Mouse (Mus musculus): Measurements from ENCODE around the gene Bmyc. TPM values are rescaled to one million over a fixed set of nuclear protein-coding genes. Genes with fewer than 3 reads are reported as not detected.
"Not testable (repeated sequence)": the region's sequence is repeated elsewhere in the genome, so short reads cannot be mapped to it uniquely, and the experiment has no call there.

The Bmyc gene
- polyA plus RNA-seq, 1 experiment from 2014 or later, result 127 TPM

DNA sequence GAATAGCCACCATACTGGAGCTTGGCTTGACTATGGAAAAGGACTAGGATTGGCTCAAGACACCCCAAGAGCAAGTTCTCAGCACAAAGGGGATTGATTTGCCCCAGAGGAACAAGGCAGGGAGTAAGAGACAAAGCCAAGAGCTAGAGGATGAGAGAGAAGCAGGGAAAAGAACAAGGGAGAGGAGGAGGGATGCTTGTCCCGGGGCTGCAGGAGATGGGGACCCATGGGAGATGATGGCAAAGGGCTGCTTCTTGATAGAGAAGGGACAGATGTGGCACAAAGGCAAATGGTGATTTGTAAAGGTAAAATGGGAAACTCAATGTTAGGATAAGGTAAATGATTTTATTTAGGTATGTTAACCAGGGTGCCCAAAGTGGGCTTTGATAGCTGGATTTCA, 2.5 kb downstream of the Bmyc start:
- 88% methylated on average over 1 of the region's 1 CpGs for WGBS
- not testable (repeated sequence) for H3K4me3 ChIP-seq (replicated peaks; ENCODE audit: low read length); H3K36me3 ChIP-seq (ENCODE audit: control insufficient read depth, insufficient read depth); H3K9ac ChIP-seq (replicated peaks; ENCODE audit: low read depth, low read length); H3K27ac ChIP-seq (ENCODE audit: low read length); ATAC-seq; H3K9me3 ChIP-seq (ENCODE audit: control insufficient read depth, low read length); H3K27me3 ChIP-seq (replicated peaks; ENCODE audit: control insufficient read depth, insufficient read depth, low read length); H3K4me2 ChIP-seq (ENCODE audit: low read length)
- peaks cover 19% of the 10 kb centered on the region for H3K4me1 ChIP-seq (replicated peaks; ENCODE audit: control insufficient read depth, insufficient read depth, low read length)

DNA sequence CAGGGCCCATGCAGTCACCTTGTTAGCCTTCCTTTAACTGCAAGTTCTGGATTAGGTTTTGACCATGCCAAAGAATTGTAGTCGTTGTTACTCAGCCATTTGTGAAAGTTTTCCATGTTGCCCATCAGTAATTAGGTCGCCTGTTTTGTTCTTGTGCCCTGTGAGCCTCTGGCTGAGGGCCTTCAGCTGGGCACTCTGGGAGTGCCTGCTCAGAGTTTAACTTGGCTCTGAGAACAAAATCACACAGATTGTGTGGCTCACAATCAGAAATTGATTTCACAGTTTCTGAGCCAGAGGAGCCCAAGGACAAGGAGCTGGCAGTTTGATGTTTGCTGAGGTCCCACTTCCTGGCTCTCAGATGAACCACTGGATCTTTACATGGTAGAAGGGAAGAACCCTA, 3.3 kb downstream of the Bmyc start:
- not testable (repeated sequence) for H3K9ac ChIP-seq (replicated peaks; ENCODE audit: low read depth, low read length); H3K36me3 ChIP-seq (ENCODE audit: control insufficient read depth, insufficient read depth); H3K4me2 ChIP-seq (ENCODE audit: low read length); H3K27me3 ChIP-seq (replicated peaks; ENCODE audit: control insufficient read depth, insufficient read depth, low read length); H3K9me3 ChIP-seq (ENCODE audit: control insufficient read depth, low read length); H3K27ac ChIP-seq (ENCODE audit: low read length); H3K4me3 ChIP-seq (replicated peaks; ENCODE audit: low read length); ATAC-seq
- WGBS, result 56% methylated on average over 2 of the region's 2 CpGs
- H3K4me1 ChIP-seq (replicated peaks; ENCODE audit: control insufficient read depth, insufficient read depth, low read length), result peaks cover 19% of the 10 kb centered on the region

DNA sequence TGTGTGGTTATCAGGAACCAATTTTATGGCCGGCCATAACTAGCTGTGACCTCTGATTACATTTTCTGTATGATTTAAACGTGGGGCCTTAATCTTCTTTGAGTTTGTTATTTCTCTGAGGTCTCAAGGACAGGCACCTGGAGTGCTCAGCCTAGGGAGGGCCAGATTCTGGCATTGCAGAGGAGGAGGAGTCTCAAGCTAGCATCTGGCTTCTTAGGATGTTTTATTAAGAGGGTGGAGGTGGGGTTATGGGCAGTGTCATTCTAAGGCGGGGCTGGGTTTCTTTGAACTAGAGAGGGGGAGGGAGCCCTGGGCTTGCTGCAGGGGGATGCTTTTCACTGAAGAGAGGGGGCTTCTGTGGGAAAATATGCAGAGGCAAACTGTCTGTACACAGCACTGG, 5.1 kb downstream of the Bmyc start:
- H3K9me3 ChIP-seq (ENCODE audit: control insufficient read depth, low read length); H3K27ac ChIP-seq (ENCODE audit: low read length); H3K9ac ChIP-seq (replicated peaks; ENCODE audit: low read depth, low read length); ATAC-seq; H3K36me3 ChIP-seq (ENCODE audit: control insufficient read depth, insufficient read depth); H3K27me3 ChIP-seq (replicated peaks; ENCODE audit: control insufficient read depth, insufficient read depth, low read length); H3K4me2 ChIP-seq (ENCODE audit: low read length); H3K4me3 ChIP-seq (replicated peaks; ENCODE audit: low read length): not testable (repeated sequence)
- 31% methylated on average over 3 of the region's 3 CpGs for WGBS
- peaks cover 19% of the 10 kb centered on the region for H3K4me1 ChIP-seq (replicated peaks; ENCODE audit: control insufficient read depth, insufficient read depth, low read length)

DNA sequence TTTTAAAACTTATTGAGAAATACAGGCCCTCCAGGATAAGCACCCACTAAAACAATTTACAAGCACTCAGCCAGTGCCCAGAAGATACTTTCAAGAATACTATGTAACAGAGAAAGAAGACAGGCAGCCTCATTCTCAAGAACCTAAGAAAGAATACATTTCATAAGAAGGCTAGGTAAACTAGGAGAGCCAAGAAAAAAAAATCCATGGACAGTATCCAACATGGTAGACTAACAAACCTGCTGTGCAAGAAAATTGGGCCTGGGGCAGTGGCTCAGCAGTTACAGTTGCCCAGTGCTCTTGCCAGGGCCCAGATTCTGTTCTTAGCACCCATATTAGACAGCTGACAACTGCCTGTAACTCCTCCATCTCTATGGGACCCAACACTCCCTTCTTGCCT, 10.7 kb downstream of the Bmyc start:
- Histone ChIP-seq H3K4me3 (replicated peaks; ENCODE audit: low read length) (no peak overlapping the region), H3K27me3 (replicated peaks; ENCODE audit: control insufficient read depth, insufficient read depth, low read length) (no peaks in the 10 kb centered on the region), H3K4me1 (replicated peaks; ENCODE audit: control insufficient read depth, insufficient read depth, low read length) (no peaks in the 10 kb centered on the region), H3K4me2 (ENCODE audit: low read length) (no peak overlapping the region), H3K27ac (ENCODE audit: low read length) (no peak overlapping the region), H3K36me3 (ENCODE audit: control insufficient read depth, insufficient read depth) (no peaks in the 10 kb centered on the region), H3K9ac (replicated peaks; ENCODE audit: low read depth, low read length) (no peak overlapping the region), H3K9me3 (ENCODE audit: control insufficient read depth, low read length) (no peaks in the 10 kb centered on the region)
- no peak for ATAC-seq

DNA sequence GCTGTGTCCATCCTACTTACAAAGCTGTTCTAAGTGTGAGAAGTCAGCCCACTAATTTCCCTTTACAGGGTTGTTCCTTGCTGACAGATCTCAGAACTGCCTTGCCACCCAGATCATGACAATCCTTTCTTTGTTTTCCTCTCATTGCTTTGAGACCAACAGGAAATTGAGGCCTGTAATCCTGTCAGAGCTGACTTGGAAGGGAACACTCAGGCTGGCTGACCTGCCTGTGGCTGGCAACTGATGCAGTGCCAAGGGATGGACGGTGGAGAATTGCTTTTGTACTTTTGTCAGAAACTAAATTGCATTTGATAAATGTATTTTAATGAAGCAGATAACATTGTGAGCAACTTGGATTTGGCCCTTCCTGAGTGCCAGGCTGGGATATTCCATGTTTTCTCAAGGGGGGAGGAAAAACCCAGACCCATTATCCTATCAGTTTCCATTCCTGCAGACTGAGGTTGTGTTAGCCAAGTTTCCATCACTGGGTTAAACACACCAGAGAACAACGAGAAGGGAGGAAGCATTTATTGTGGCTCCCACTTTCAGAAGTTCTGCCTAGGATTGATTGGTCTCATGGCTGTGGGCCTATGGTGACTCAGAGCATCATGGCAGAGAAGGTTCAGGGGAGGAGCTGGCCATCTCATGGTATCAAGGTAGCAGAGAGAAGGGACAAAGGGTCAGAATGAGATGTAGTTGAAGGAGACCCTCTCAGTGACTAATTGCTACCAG, 26.8 kb downstream of the Bmyc start:
- Histone ChIP-seq H3K9ac (replicated peaks; ENCODE audit: low read depth, low read length) (no peak overlapping the region), H3K36me3 (ENCODE audit: control insufficient read depth, insufficient read depth) (no peaks in the 10 kb centered on the region), H3K4me1 (replicated peaks; ENCODE audit: control insufficient read depth, insufficient read depth, low read length) (no peaks in the 10 kb centered on the region), H3K27ac (ENCODE audit: low read length) (no peak overlapping the region), H3K4me2 (ENCODE audit: low read length) (no peak overlapping the region), H3K27me3 (replicated peaks; ENCODE audit: control insufficient read depth, insufficient read depth, low read length) (no peaks in the 10 kb centered on the region), H3K4me3 (replicated peaks; ENCODE audit: low read length) (no peak overlapping the region), H3K9me3 (ENCODE audit: control insufficient read depth, low read length) (no peaks in the 10 kb centered on the region)
- ATAC-seq, result no peak
- 60% methylated on average over 2 of the region's 2 CpGs for WGBS

DNA sequence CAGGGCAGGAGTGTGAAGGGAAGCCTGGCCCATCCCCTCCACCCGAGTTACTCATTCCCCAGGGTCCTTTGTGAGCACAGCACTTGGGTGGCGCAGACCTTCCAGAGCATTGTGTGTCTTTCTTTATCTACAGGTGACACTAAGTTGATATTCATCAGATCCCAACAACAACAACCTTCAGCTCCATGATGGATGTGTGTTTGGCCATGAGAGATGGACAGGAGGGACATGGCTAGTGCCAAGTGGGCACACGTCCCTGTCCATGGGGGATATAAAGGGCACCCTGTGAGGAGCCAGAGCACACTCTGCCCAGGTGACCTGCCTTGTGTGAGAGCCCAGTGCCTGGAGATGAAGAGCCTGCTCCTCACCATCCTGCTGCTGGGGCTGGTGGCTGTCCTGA, 30.2 kb downstream of the Bmyc start, which contains the start of gene Obp2b:
Obp2b (plus strand) TSS at position 301 of the 400 bp plus-strand sequence.
- H3K9ac ChIP-seq (replicated peaks; ENCODE audit: low read depth, low read length); H3K36me3 ChIP-seq (ENCODE audit: control insufficient read depth, insufficient read depth); ATAC-seq; H3K27me3 ChIP-seq (replicated peaks; ENCODE audit: control insufficient read depth, insufficient read depth, low read length); H3K4me3 ChIP-seq (replicated peaks; ENCODE audit: low read length); H3K4me2 ChIP-seq (ENCODE audit: low read length); H3K27ac ChIP-seq (ENCODE audit: low read length); H3K4me1 ChIP-seq (replicated peaks; ENCODE audit: control insufficient read depth, insufficient read depth, low read length); H3K9me3 ChIP-seq (ENCODE audit: control insufficient read depth, low read length): not testable (repeated sequence)
- WGBS, result 81% methylated on average over 3 of the region's 3 CpGs

DNA sequence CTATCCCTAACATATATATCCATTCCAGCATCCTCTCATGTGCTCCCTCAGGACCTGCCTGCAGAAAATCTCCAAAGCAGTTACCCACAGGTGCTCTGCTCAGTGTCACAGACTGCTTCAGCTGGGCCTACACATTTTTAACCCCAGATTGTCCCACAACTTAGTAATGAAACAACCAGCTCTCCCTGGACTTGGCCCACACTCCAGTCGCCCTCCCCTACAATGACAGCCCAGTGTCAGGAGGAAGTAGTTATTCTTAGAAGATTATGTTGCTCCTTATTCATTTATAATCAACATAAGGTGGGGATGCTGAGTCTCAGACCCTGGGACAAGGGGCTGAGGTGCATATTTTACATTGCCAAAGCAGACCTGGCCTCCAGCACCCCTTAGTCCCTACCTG, 35.1 kb downstream of the Bmyc start:
- Histone ChIP-seq H3K4me3 (replicated peaks; ENCODE audit: low read length) (no peak overlapping the region), H3K27me3 (replicated peaks; ENCODE audit: control insufficient read depth, insufficient read depth, low read length) (no peaks in the 10 kb centered on the region), H3K9me3 (ENCODE audit: control insufficient read depth, low read length) (no peaks in the 10 kb centered on the region), H3K27ac (ENCODE audit: low read length) (no peak overlapping the region), H3K4me1 (replicated peaks; ENCODE audit: control insufficient read depth, insufficient read depth, low read length) (no peaks in the 10 kb centered on the region), H3K9ac (replicated peaks; ENCODE audit: low read depth, low read length) (no peak overlapping the region), H3K36me3 (ENCODE audit: control insufficient read depth, insufficient read depth) (no peaks in the 10 kb centered on the region), H3K4me2 (ENCODE audit: low read length) (no peak overlapping the region)
- ATAC-seq, result no peak
- WGBS, result 74% methylated on average over 1 of the region's 1 CpGs

DNA sequence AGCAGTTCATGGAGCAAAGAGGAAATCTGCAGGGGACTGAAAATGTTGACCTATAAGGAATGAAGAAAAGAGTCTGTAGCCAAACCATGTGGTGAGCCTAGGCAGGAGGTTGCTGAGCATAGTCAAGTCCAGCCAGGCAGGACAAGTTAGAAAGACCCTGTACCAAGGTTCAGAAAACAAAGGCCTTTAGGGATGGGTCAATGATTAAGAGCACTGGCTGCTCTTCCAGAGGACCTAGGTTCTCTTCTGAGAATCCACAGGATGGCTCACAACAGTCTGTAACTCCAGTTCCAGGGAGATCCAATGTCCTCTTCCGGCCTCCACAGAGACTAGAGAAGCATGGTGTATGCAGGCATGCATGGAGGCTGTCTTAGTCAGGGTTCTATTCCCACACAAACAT, 47.7 kb downstream of the Bmyc start:
- no peaks in the 10 kb centered on the region for H3K36me3 ChIP-seq (ENCODE audit: control insufficient read depth, insufficient read depth)
- H3K27me3 ChIP-seq (replicated peaks; ENCODE audit: control insufficient read depth, insufficient read depth, low read length), result no peaks in the 10 kb centered on the region
- H3K9me3 ChIP-seq (ENCODE audit: control insufficient read depth, low read length), result no peaks in the 10 kb centered on the region
- H3K9ac ChIP-seq (replicated peaks; ENCODE audit: low read depth, low read length), result no peak overlapping the region
- no peaks in the 10 kb centered on the region for H3K4me1 ChIP-seq (replicated peaks; ENCODE audit: control insufficient read depth, insufficient read depth, low read length)
- no peak overlapping the region for H3K4me2 ChIP-seq (ENCODE audit: low read length)
- no peak overlapping the region for H3K27ac ChIP-seq (ENCODE audit: low read length)
- WGBS, result 86% methylated on average over 1 of the region's 1 CpGs
- no peak overlapping the region for H3K4me3 ChIP-seq (replicated peaks; ENCODE audit: low read length)
- no peak for ATAC-seq

Measured in forebrain, embryonic 16.5 days (tissue).